Mouse (Mus musculus): ENCODE data around the gene Gm11639.

DNA sequence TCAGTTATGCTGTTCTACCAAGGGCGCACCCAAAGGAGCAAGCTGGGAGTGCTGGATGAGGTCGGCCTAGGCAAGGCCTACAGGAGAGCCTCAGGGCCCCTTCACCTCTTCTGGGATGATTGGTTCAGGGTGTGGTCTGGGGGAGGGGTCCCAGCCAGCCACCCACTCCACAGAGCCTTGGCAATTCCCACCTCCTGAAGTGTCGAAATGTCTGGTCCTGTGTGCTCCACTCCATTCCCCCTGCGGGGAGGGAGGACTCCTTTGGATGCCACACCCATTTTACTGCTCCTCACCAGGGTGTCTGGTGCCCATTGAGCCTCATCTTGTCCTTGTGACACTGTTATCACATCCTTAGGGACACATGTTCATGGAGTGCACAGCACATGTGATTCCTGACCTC, 39.3 kb upstream of the Gm11639 start:
- TF ChIP-seq EP300 (IDR thresholded peaks at IDR 0.05; ENCODE audit: low read depth) (no peak), CTCF (IDR thresholded peaks at IDR 0.05; ENCODE audit: low read depth) (no peak)

All from heart, postnatal 0 days (tissue).